Mouse (Mus musculus) forebrain, embryonic 14.5 days (tissue): ENCODE results near the gene Dpp9. TPM values are rescaled to one million over a fixed set of nuclear protein-coding genes. Genes with fewer than 3 reads are reported as not detected.
A peak's percentile ranks its signal among the peaks of the same experiment; 100 is the strongest.

ENCODE experiments used
- ATAC-seq: fragments of 200-750 bp; cut with Nextera tagmentation; 2 replicates; pipeline ENCODE4 v1.8.0; 2017; ENCODE audit warnings: mild to moderate bottlenecking, moderate library complexity
- DNase-seq: peaks from one replicate; pipeline ENCODE4 v3.0.0-alpha.2; 2015; ENCODE audit warnings: low spot score
- H3K27ac ChIP-seq: fragments of 300-500 bp; sonication (generic); 2 replicates; pipeline ENCODE4 v1.5.1; 2014; ENCODE audit warnings: low read depth, mild to moderate bottlenecking, control low read depth, low read length, moderate library complexity
- H3K27me3 ChIP-seq: fragments of 300-500 bp; sonication (generic); replicated peaks from 2 replicates; pipeline ENCODE4 v1.6.1; 2014; ENCODE audit warnings: low read length, control low read depth, mixed read lengths; ENCODE audit not compliant: control insufficient read depth, insufficient read depth
- H3K36me3 ChIP-seq: fragments of 300-500 bp; sonication (generic); 2 replicates; pipeline ENCODE4 v1.6.1; 2014; ENCODE audit warnings: low read length, control low read depth; ENCODE audit not compliant: control insufficient read depth, insufficient read depth
- H3K4me1 ChIP-seq: fragments of 300-500 bp; sonication (generic); 2 replicates; pipeline ENCODE4 v1.6.1; 2014; ENCODE audit warnings: antibody characterized with exemption, low read length, control low read depth; ENCODE audit not compliant: control insufficient read depth, insufficient read depth
- H3K4me2 ChIP-seq: fragments of 300-500 bp; sonication (generic); 2 replicates; pipeline ENCODE4 v1.6.1; 2014; ENCODE audit warnings: mild to moderate bottlenecking, control low read depth, low read length
- H3K4me3 ChIP-seq: fragments of 300-500 bp; sonication (generic); 2 replicates; pipeline ENCODE4 v1.5.1; 2014; ENCODE audit warnings: low read depth, low read length, control low read depth
- H3K9ac ChIP-seq: fragments of 300-500 bp; sonication (generic); 2 replicates; pipeline ENCODE4 v1.6.1; 2014; ENCODE audit warnings: mild to moderate bottlenecking, low read length, control low read depth, moderate library complexity
- H3K9me3 ChIP-seq: fragments of 300-500 bp; sonication (generic); replicated peaks from 2 replicates; pipeline ENCODE4 v1.6.1; 2016; ENCODE audit warnings: low read length, control low read depth, mixed read lengths; ENCODE audit not compliant: control insufficient read depth
- WGBS: fragments of 180-500 bp; shearing (Covaris S2); extraction: QIAGEN DNeasy Blood & Tissue Kit; methylation state at CpG from one replicate; pipeline ENCODE4 v1.1.7; 2014; 5-methylcytosine and 5-hydroxymethylcytosine counted together
- polyA plus RNA-seq: library from polyadenylated mRNA; unstranded; fragments of >200 nt; fragmentation: Nextera tagmentation; extraction: Ambion mirVana; gene quantifications from 2 replicates; pipeline ENCODE4 v1.2.1, GENCODE M21; 2014

The Dpp9 gene
- polyA plus RNA-seq, 1 experiment from 2014 or later = 18.3 TPM

DNA sequence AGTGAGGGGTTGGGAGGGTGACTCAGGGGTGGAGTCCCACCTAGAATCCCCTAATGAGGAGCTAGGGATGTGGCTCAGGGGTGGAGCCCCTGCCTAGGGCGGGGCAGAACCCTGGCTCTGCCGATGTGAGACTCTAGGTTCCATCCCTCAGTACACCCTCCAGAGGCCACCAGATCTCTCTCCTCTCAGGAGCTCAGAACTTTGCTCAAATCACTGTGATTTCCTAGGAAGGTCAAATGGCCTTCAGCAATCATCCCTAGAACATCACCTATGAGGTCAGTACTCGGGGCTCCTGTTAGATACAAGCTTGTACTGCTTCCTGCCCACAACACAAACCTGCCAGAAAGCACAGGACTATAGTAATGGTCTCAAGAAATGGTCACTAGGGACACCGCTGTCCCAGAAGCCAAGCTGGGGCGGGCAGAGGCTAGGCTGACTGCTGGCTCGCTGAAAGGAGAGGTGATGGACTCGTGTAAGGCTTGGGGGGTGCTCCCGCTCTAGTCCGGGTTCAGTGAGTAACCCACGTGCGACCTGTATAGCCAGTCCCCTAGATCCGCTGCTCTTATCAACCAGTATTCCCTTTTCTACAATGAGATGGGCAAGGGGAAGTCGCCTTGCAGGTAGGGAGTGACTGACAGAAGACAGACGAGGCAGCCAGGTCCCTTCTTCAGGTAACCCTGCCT, 35.6 kb downstream of the Dpp9 start:
- DNase-seq = no peak
- Histone ChIP-seq H3K4me2 (peak overlapping the region; percentile 84), H3K9me3 (no peaks in the 10 kb centered on the region), H3K4me3 (peak overlapping the region; percentile 74), H3K4me1 (peaks cover 7% of the 10 kb centered on the region), H3K27me3 (no peaks in the 10 kb centered on the region), H3K9ac (peak overlapping the region; percentile 77), H3K36me3 (peaks cover 53% of the 10 kb centered on the region), H3K27ac (peak overlapping the region; percentile 52; the same call in 1 of the 2 replicates)
- under 1% methylated on average over 14 of the region's 14 CpGs for WGBS
- peak; percentile 33; the same call in 1 of the 2 replicates for ATAC-seq

DNA sequence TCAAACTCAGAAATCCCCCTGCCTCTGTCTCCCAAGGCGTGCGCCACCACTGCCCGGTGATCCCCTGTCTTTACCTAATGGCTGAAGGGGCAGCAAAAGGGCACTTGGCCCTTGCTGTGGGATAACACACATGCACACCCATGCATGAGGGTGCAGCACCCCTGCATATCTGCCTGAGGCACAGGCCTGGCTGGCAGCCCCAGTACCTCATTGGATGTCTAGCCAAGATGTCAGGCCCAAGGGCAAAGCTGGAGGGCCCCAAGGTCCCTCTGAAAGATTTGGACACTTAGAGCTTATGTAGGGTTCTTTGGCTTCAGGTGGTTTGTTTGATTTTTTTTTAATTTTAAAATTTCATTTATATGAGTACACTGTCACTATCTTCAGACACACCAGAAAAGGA, 43.3 kb downstream of the Dpp9 start:
- H3K36me3 ChIP-seq = peaks cover 57% of the 10 kb centered on the region
- no peaks in the 10 kb centered on the region for H3K9me3 ChIP-seq
- no peaks in the 10 kb centered on the region for H3K4me1 ChIP-seq
- H3K27ac ChIP-seq = no peak overlapping the region
- H3K4me3 ChIP-seq = no peak overlapping the region
- WGBS = 96% methylated on average over 3 of the region's 3 CpGs
- DNase-seq (no peak), ATAC-seq (no peak)
- H3K27me3 ChIP-seq = no peaks in the 10 kb centered on the region
- H3K4me2 ChIP-seq = no peak overlapping the region
- no peak overlapping the region for H3K9ac ChIP-seq

DNA sequence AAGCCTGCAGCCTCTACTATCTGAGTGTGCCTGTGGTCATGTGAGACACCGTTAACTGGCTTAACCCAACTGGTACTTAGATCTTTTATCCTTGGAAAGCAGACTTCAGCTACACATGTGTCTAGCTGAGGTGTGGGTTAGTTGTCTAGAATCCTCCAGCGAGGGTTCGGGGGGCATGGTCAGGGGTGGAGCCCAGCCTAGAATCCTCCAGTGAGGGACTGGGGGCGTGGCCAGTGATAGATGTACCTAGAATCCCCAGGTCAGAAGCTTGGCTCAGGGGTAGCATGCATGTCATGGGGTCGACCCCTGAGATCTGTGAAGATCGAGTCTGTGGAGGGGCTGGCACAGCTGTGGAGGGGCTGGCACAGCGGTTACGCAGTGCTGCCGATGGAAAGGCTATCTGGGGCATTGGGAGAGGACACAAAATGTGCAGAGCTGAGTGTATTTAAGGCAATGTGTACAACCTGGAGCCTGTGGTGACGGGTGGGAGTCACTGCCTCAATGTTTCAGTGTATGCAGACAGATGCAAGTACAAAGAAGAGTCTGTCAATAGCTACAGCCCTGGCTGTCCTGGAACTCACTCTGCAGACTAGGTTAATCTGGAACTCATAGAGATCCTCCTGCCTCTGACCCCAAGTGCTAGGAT, 45.2 kb downstream of the Dpp9 start:
- Histone ChIP-seq H3K4me1 (no peaks in the 10 kb centered on the region), H3K4me3 (no peak overlapping the region), H3K36me3 (peaks cover 42% of the 10 kb centered on the region), H3K9ac (no peak overlapping the region), H3K27ac (no peak overlapping the region), H3K9me3 (no peaks in the 10 kb centered on the region), H3K27me3 (no peaks in the 10 kb centered on the region), H3K4me2 (no peak overlapping the region)
- 58% methylated on average over 10 of the region's 10 CpGs for WGBS
- ATAC-seq = no peak; the same call in 1 of the 2 replicates
- no peak for DNase-seq

DNA sequence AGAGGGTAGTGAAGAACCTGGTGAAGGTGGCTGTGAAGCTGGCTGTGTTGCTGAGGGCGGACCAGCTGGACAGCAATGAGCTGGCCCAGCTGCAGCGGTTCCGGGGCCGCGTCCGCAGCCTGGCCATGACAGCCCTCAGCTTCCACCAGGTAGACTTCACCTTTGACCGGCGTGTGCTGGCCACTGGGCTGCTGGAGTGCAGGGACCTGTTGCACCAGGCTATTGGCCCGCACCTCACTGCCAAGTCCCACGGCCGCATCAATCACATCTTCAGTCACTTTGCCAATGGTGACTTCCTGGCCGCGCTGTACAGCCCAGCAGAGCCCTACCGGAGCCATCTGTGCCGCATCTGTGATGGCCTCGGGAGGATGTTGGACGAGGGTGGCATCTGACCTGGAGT, 46.8 kb downstream of the Dpp9 start:
- no peak overlapping the region for H3K27ac ChIP-seq
- WGBS = 93% methylated on average over 17 of the region's 17 CpGs

DNA sequence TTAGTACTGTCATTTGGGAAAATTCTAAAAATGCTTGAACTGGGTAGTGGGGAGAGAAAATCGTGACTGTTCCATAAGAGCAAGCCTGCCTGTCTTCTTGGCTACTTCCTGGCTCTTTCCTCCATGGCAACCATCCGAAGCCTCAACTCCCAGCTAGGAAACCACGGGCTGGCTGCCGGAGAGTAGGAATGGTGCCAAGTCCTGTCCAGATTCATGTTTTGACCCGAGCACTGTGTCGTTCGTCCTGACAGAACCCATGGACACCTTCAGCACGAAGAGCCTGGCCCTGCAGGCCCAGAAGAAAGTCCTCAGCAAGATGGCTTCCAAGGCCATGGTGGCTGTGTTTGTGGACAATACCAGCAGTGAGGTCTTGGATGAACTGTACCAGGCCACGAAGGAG, 47.2 kb downstream of the Dpp9 start:
- H3K4me3 ChIP-seq = no peak overlapping the region
- H3K9ac ChIP-seq = no peak overlapping the region
- DNase-seq = no peak
- no peaks in the 10 kb centered on the region for H3K4me1 ChIP-seq
- no peaks in the 10 kb centered on the region for H3K9me3 ChIP-seq
- 85% methylated on average over 9 of the region's 9 CpGs for WGBS
- ATAC-seq = no peak
- no peak overlapping the region for H3K4me2 ChIP-seq
- no peaks in the 10 kb centered on the region for H3K27me3 ChIP-seq
- peaks cover 23% of the 10 kb centered on the region for H3K36me3 ChIP-seq
- H3K27ac ChIP-seq = no peak overlapping the region

More for the DNA sequence above, 46.8 kb downstream of the Dpp9 start:
- Histone ChIP-seq H3K36me3 (peaks cover 27% of the 10 kb centered on the region), H3K4me1 (no peaks in the 10 kb centered on the region), H3K4me3 (no peak overlapping the region), H3K9ac (no peak overlapping the region), H3K9me3 (no peaks in the 10 kb centered on the region), H3K27me3 (no peaks in the 10 kb centered on the region), H3K4me2 (no peak overlapping the region)
- no peak for DNase-seq
- no peak for ATAC-seq

DNA sequence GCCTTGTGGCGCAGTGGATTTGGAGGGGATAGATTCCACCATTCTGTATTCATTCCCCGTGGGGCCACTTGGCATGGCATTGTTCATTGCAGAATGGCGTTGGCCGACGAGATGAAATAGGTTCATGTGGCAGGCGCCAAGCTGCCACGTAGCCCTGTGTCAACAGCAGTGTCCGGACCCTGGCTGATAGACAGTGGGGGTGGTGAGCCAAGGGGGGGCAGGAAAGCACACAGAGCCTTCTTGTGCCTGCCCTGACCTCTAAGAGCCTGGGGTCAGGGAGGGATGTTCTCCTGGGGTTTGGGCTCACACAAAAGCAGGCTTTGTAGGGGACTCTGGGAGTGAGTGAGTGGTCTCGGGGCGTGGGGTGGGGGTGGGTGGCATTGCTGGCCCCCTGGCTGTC, 48.1 kb downstream of the Dpp9 start:
- H3K36me3 ChIP-seq = peaks cover 16% of the 10 kb centered on the region
- no peaks in the 10 kb centered on the region for H3K9me3 ChIP-seq
- DNase-seq (no peak), ATAC-seq (peak; percentile 22; the same call in 1 of the 2 replicates)
- H3K4me3 ChIP-seq = no peak overlapping the region
- no peaks in the 10 kb centered on the region for H3K27me3 ChIP-seq
- H3K9ac ChIP-seq = no peak overlapping the region
- 22% methylated on average over 10 of the region's 10 CpGs for WGBS
- no peak overlapping the region for H3K4me2 ChIP-seq
- H3K27ac ChIP-seq = no peak overlapping the region
- no peaks in the 10 kb centered on the region for H3K4me1 ChIP-seq

DNA sequence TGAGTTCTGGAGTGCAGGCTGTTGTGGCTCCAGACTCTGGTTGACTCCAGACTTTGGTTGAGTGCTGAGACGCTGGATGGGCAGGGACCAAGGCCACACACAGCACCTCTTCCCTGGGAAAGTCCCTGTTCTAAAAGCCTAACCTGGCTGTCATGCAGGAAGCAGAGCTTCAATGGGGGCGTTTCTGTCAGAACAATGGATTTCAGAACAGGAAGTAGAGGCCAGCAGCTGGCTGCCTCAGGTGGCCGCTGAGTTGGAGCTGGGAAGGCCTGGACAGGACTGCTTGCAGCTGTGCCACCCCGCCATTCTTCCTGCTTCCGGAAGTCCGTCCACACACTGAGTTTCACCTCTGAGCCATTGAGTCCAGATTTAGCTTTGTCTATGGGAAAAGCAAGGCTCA, 48.9 kb downstream of the Dpp9 start:
- H3K4me1 ChIP-seq = no peaks in the 10 kb centered on the region
- no peak overlapping the region for H3K9ac ChIP-seq
- ATAC-seq (no peak), DNase-seq (no peak)
- H3K4me3 ChIP-seq = no peak overlapping the region
- H3K27ac ChIP-seq = no peak overlapping the region
- no peaks in the 10 kb centered on the region for H3K9me3 ChIP-seq
- no peak overlapping the region for H3K4me2 ChIP-seq
- no peaks in the 10 kb centered on the region for H3K27me3 ChIP-seq
- H3K36me3 ChIP-seq = peaks cover 8% of the 10 kb centered on the region
- 57% methylated on average over 6 of the region's 6 CpGs for WGBS

DNA sequence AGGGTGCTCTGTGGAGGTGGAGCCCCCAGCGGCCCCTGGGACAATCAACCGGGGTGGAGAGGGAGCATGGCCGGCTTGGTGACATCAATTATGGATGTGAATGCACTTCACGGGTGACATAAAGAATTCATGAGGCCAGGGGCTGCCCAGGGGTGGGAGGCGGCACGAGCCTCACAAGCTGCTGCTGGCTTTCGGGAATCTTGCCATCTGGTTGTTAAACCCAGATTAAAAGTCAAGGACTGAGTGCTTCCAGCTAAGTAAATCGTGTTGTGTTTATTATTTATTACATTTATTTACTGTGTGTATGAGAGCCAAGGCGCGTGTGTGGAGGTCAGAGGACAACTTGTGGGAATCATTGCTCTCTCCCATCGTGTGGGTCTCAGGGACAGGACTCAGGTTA, 53.0 kb downstream of the Dpp9 start:
- ATAC-seq (no peak), DNase-seq (no peak)

DNA sequence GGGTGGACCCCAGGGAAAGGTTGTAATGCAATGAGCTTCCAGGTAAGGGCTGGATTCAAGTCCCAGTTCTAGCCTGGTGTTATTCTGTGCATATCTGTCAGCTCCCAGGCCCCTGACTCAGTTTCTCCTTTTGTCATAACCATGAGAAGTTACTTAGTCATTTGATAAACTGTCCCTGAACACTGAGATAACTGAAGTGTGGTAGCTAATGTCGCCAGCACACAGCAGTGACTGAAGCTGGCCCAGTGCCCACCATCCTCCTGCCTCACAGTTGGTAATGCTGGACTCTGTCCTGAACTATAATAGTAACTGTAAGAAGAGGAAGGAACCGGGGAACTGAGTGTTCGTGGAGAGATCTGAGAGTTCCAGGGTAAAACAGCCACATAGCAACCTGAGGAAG, 54.2 kb downstream of the Dpp9 start:
- H3K4me3 ChIP-seq = no peak overlapping the region
- DNase-seq (no peak), ATAC-seq (no peak)
- WGBS = 79% methylated on average over 3 of the region's 3 CpGs
- H3K27me3 ChIP-seq = no peaks in the 10 kb centered on the region; the same call in 1 of the 2 replicates
- no peak overlapping the region for H3K4me2 ChIP-seq
- no peaks in the 10 kb centered on the region for H3K9me3 ChIP-seq
- H3K36me3 ChIP-seq = no peaks in the 10 kb centered on the region
- H3K27ac ChIP-seq = no peak overlapping the region
- peaks cover 10% of the 10 kb centered on the region; the same call in 1 of the 2 replicates for H3K4me1 ChIP-seq
- no peak overlapping the region for H3K9ac ChIP-seq

More for the DNA sequence above, 53.0 kb downstream of the Dpp9 start:
- peaks cover 10% of the 10 kb centered on the region; the same call in 1 of the 2 replicates for H3K4me1 ChIP-seq
- H3K4me2 ChIP-seq = no peak overlapping the region
- H3K27me3 ChIP-seq = no peaks in the 10 kb centered on the region; the same call in 1 of the 2 replicates
- H3K36me3 ChIP-seq = no peaks in the 10 kb centered on the region
- no peak overlapping the region for H3K4me3 ChIP-seq
- no peaks in the 10 kb centered on the region for H3K9me3 ChIP-seq
- 61% methylated on average over 11 of the region's 11 CpGs for WGBS
- no peak overlapping the region for H3K9ac ChIP-seq
- H3K27ac ChIP-seq = no peak overlapping the region
